Mouse (Mus musculus) NIH3T3 (cell line): Measurements from ENCODE around the gene Esp18.

Experiments
- DNase-seq: peaks from one replicate; pipeline ENCODE4 v3.0.0-alpha.2; 2012; ENCODE audit warnings: low read depth

Esp18 gene

DNA sequence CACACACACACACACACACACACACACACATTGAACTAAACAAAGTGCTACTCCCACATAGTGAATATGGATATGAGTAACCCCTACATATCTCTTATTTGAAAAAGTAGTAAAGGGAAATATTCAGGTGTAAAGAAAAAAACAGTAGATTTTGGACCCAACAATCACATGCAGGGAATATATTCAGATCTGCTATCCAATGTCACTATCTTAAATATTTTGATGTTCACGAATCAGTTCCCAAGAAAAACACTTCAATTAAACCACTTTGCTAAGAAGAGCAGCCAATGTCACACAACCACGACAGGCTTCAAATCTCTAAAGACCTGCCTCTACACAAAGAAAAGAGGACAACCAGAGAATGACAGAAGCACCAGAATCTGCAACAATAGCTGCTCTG is at the start of gene Esp18:
Gene Esp18 (plus strand): TSS at position 301 of the 400 bp plus-strand sequence.
- DNase-seq = no peak

DNA sequence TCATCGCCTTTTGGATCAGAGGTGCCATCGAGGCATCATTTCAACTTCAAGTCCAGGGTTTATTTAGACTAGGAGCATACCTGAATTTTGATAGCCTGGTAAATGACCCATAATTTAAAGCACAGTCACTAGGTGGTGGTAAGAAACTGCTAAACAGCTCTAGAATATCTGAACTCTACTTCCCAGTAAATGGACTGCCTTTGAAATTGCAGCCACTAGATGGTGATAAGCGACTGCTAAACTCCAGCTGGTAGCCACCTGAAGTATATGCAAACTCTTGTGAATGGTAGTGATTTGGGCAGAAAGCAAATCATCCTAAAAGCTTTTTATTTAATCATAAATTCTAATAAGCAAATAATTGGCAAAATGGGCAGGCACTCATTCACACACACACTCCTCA is 42.8 kb upstream of the Esp18 start:
- no peak for DNase-seq
